Mouse (Mus musculus) kidney, embryonic 14.5 days (tissue): ENCODE measurements at regions not wholly inside any gene's neighbourhood (a gene's known extent, or its start where the extent isn't known, plus 50 kb on each side); places are given as distances from the start of the nearest gene placed in this dataset.

ENCODE experiments used
- ATAC-seq: fragments of 200-750 bp; cut with Nextera tagmentation; 2 replicates; pipeline ENCODE4 v1.8.0; 2017; ENCODE audit warnings: moderate number of reproducible peaks, mild to moderate bottlenecking, moderate TSS enrichment, moderate library complexity; ENCODE audit not compliant: low FRiP score, low TSS enrichment
- H3K27ac ChIP-seq: fragments of 300-500 bp; sonication (generic); 2 replicates; pipeline ENCODE4 v1.5.1; 2014; ENCODE audit warnings: low read depth, mild to moderate bottlenecking, low read length, moderate library complexity, mixed read lengths
- H3K27me3 ChIP-seq: fragments of 300-500 bp; sonication (generic); 2 replicates; pipeline ENCODE4 v1.6.1; 2014; ENCODE audit warnings: mild to moderate bottlenecking, low read length; ENCODE audit not compliant: control insufficient read depth, insufficient read depth
- H3K36me3 ChIP-seq: fragments of 300-500 bp; sonication (generic); 2 replicates; pipeline ENCODE4 v1.6.1; 2014; ENCODE audit warnings: low read length, mixed read lengths; ENCODE audit not compliant: control insufficient read depth, insufficient read depth
- H3K4me1 ChIP-seq: fragments of 300-500 bp; sonication (generic); 2 replicates; pipeline ENCODE4 v1.6.1; 2014; ENCODE audit warnings: low read length, mixed read lengths; ENCODE audit not compliant: control insufficient read depth, insufficient read depth
- H3K4me2 ChIP-seq: fragments of 300-500 bp; sonication (generic); replicated peaks from 2 replicates; pipeline ENCODE4 v1.6.1; 2014; ENCODE audit warnings: low read depth, mild to moderate bottlenecking, low read length
- H3K4me3 ChIP-seq: fragments of 300-500 bp; sonication (generic); 2 replicates; pipeline ENCODE4 v1.5.1; 2014; ENCODE audit warnings: mild to moderate bottlenecking, low read length
- H3K9ac ChIP-seq: fragments of 300-500 bp; sonication (generic); 2 replicates; pipeline ENCODE4 v1.6.1; 2014; ENCODE audit warnings: low read depth, mild to moderate bottlenecking, low read length, moderate library complexity
- H3K9me3 ChIP-seq: fragments of 300-500 bp; sonication (generic); 2 replicates; pipeline ENCODE4 v1.6.1; 2016; ENCODE audit warnings: low read length; ENCODE audit not compliant: control insufficient read depth
- WGBS: fragments of 180-500 bp; shearing (Covaris S2); extraction: QIAGEN DNeasy Blood & Tissue Kit; methylation state at CpG from one replicate; pipeline ENCODE4 v1.1.7; 2014; 5-methylcytosine and 5-hydroxymethylcytosine counted together

DNA sequence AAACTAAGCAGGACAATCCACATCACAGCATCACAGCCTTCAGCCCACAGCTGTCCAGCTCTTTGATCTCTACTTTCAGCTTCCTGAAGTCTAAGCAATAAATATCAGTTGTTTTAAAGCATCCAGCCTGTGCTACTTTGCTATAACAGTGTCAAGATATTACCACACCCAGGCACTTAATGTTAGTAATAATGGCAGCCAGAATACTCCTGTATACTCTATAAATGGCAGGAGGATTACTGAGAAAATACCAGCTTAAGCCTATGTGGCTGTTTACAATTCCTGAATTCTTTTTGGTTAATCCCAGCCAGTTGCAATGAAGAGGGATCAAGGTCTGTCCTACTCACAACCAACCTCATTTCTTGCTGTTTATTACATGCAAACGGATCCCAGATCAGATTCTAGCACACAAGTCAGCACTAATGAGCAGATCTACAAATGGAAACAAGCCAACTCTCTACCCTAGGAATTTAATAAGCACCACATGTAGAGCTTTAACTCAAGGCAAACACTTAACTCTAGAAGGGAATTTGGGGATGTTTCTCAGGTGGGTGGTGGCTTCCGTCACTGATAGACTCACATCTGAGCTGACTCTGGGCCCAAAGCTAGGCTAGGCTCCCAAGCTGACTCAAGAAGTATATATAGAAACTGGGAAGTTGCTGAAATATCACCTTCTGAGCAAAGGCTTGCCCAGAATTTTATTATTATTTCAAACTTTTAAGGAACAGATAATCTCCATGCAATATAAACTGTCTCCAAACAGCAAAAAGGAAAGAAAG, 190.6 kb downstream of the Map2k4 start:
- no peak for ATAC-seq
- no peak overlapping the region for H3K4me2 ChIP-seq
- H3K4me1 ChIP-seq: no peaks in the 10 kb centered on the region
- H3K9me3 ChIP-seq: no peaks in the 10 kb centered on the region
- 83% methylated on average over 2 of the region's 2 CpGs for WGBS
- H3K27me3 ChIP-seq: no peaks in the 10 kb centered on the region
- no peak overlapping the region for H3K9ac ChIP-seq
- no peak overlapping the region for H3K27ac ChIP-seq
- no peak overlapping the region for H3K4me3 ChIP-seq
- no peaks in the 10 kb centered on the region for H3K36me3 ChIP-seq

DNA sequence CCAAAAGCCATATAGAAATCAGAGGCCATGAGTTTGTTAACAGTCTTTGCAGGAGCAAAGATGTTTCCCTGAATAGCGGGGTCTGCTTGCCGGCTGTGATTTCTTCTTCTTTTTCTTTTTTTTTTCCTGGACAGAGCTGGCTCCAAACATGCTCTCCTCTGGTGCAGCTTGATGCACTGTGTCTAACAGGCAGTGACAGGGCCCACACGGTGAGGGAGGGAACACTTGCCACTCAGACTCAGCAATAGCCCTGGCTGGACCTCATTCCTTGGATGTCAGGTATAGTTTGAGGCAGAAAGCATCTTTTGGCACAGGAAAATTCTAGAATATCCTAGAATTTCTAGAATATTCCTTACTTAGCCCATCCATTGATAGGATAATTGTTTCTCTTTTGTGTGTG, 199.6 kb downstream of the Map2k4 start:
- Histone ChIP-seq H3K9ac (no peak overlapping the region), H3K27me3 (no peaks in the 10 kb centered on the region), H3K9me3 (no peaks in the 10 kb centered on the region), H3K36me3 (no peaks in the 10 kb centered on the region), H3K4me2 (no peak overlapping the region), H3K4me1 (no peaks in the 10 kb centered on the region), H3K4me3 (no peak overlapping the region), H3K27ac (no peak overlapping the region)
- ATAC-seq: no peak
- WGBS: 62% methylated on average over 3 of the region's 3 CpGs

DNA sequence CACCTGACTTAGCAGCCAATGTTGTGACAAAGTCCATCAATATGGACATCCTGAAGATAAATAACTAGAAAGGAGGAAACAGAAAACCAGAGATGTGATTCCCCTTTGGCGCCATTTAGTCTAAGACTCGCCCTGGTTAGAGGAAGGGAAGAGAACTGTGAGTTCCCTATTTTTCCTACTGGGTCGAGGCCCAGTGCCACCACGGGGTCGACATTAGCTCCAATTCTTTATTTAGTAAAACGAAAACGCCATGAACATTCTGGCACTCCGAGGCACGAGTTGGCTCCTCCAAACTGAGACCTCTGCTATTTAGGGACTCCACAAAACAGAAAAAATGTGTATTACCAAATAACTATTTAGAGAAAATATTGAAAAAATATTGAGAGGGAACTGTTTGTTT, 220.3 kb downstream of the Map2k4 start:
- Histone ChIP-seq H3K9me3 (no peaks in the 10 kb centered on the region), H3K9ac (no peak overlapping the region), H3K36me3 (no peaks in the 10 kb centered on the region), H3K27me3 (no peaks in the 10 kb centered on the region), H3K4me3 (no peak overlapping the region), H3K4me1 (no peaks in the 10 kb centered on the region), H3K4me2 (no peak overlapping the region), H3K27ac (no peak overlapping the region)
- WGBS: 92% methylated on average over 9 of the region's 9 CpGs
- no peak for ATAC-seq

DNA sequence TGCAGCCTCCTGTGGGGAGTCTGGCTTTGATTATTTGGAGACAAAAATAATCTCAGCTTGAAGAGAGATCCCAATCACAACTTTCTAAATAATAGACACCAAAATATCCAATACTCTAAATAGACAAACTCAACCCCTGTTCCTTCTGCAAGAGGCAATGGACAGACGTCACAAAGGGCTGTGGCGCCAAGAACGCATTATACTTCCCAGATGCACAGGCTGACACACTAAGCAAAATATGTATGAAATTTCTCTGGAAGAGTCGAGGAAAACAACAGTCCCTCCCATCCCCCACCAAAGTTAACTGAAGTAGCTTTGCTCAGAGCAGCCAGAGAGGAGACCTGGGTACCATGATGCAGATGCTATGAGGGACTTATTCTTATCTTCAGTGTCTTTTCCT, 229.9 kb downstream of the Map2k4 start:
- Histone ChIP-seq H3K4me2 (no peak overlapping the region), H3K9ac (no peak overlapping the region), H3K27ac (no peak overlapping the region), H3K27me3 (no peaks in the 10 kb centered on the region), H3K4me1 (no peaks in the 10 kb centered on the region), H3K9me3 (no peaks in the 10 kb centered on the region), H3K36me3 (no peaks in the 10 kb centered on the region), H3K4me3 (no peak overlapping the region)
- ATAC-seq: no peak
- 86% methylated on average over 4 of the region's 4 CpGs for WGBS

DNA sequence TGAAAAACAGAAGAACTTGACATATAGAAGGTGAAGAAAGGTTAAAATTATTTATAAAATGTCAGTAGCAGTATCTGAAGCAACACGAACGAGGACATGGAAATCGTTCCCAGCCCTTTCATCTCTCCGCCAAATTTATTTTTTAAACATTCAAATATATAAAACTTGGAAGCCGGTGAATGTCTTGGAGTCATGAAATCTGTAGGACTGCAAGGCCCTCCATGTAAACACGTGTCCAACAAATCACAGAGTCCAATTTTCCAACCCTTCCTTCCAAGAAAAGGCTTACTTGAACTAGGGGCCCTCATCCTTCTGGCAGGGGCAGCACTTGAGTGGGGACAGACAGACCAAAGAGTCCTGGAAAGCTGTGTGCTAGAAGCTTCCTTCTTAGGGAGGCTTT, 237.0 kb downstream of the Map2k4 start:
- Histone ChIP-seq H3K9ac (no peak overlapping the region), H3K4me3 (no peak overlapping the region), H3K4me2 (no peak overlapping the region), H3K27ac (no peak overlapping the region), H3K4me1 (no peaks in the 10 kb centered on the region), H3K9me3 (no peaks in the 10 kb centered on the region), H3K36me3 (no peaks in the 10 kb centered on the region), H3K27me3 (no peaks in the 10 kb centered on the region)
- 88% methylated on average over 6 of the region's 6 CpGs for WGBS
- ATAC-seq: no peak

DNA sequence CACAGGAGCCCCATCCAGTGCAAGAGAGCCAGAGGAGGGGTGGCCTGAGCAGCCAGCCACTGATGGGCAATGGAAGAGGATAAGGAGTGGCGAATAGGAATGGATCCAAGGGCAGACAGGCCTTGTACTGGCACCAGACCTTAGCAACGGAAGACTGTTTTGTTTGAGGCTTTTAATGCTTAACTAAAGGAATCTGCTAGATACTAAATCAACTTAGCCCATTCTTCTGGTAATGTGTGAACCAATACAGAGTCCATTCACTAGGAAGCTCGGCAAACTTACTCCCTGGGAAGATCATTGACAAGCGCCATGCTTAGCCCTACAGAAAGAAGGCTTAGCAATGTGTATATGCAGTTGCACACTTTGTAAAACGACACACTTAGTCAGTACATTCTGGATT, 243.8 kb downstream of the Map2k4 start:
- Histone ChIP-seq H3K9me3 (no peaks in the 10 kb centered on the region), H3K9ac (no peak overlapping the region), H3K4me1 (no peaks in the 10 kb centered on the region), H3K36me3 (no peaks in the 10 kb centered on the region), H3K27ac (no peak overlapping the region), H3K27me3 (no peaks in the 10 kb centered on the region), H3K4me3 (no peak overlapping the region), H3K4me2 (no peak overlapping the region)
- WGBS: 84% methylated on average over 5 of the region's 5 CpGs
- no peak; the same call in 1 of the 2 replicates for ATAC-seq

DNA sequence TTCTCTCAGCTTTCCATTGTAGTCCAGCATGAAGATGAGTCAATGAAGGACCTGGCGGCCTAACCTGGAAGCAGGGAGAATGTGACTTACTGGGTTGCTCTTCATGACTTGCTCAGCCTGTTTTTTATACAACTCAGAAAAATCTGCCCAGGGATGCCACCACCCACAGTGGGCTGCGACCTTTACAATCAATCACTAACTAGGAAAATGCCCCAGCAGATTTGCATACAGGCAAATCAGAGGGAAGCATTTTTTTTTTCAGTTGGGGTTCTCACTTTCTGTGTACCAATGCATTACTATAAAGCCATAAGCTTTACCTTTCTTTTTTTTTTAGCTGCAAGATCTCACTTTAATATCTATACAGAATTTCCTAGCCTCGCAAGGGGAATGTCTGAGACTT, 244.5 kb downstream of the Map2k4 start:
- H3K36me3 ChIP-seq: no peaks in the 10 kb centered on the region
- no peak overlapping the region for H3K27ac ChIP-seq
- H3K27me3 ChIP-seq: no peaks in the 10 kb centered on the region
- no peaks in the 10 kb centered on the region for H3K9me3 ChIP-seq
- H3K4me1 ChIP-seq: no peaks in the 10 kb centered on the region
- ATAC-seq: no peak
- H3K4me3 ChIP-seq: no peak overlapping the region
- H3K4me2 ChIP-seq: no peak overlapping the region
- no peak overlapping the region for H3K9ac ChIP-seq
- WGBS: 81% methylated on average over 3 of the region's 3 CpGs

DNA sequence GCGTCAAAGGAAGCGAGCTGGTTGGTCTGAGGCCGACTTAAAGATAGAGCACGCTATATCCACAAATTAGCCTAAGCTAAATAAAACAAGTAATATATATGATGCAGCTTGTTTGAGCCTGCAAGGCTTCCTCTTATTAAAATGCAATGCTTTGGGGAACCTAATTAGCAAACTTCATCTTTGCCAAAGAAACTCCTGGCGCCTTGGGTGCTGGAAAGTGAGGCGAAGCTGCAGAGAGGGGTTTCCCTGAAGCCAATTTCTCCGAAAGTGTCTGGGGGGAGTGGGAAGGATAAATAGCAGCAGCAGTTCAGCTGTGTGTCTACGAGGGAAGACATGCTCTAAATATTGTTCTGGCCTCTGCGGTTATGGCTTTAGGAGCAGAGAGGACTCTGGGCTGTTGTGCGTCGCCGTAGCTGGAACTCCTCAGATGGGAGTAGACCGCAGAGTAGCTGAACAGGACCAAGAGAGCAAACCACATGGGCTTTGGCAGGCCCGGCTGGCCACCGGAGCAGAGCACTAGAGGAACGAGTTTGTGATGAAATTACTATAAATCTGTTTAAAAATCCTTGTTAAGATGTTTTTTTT, 251.0 kb downstream of the Map2k4 start:
- 70% methylated on average over 16 of the region's 16 CpGs for WGBS

DNA sequence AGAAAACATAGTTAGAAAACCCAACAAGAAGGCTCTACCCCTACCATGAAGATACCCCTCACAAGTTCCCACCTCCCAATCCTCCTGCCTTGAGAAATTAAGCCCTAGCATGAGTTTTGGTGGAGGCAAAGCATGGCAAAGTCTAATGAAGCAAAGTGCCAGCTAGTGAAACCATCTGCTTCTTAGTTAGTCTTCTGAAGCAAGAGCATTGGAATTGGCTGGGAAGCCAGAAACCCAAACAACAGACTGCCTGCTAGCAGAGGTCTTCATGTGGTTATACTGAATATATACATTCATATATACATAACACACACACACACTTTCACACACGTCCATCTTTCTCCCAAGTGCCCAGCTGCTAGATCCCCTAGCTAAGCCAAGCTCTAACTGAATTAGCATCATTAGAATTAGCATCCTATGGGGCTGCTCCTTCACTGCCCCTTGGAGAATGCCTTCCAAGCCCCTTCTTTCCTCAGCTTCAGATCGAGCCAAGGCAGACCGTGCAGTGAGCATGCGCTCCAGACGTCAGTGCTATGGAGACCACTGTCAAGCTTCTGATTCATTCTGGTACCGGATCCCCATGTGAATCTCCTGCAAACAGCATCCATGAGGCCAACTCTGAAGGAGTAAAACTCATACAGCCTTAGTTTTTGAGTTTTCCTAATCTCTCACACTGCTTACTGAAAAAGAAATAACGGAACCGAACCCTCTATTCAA, 252.2 kb downstream of the Map2k4 start:
- WGBS: 94% methylated on average over 8 of the region's 8 CpGs
- Histone ChIP-seq H3K4me3 (no peak overlapping the region), H3K9me3 (no peaks in the 10 kb centered on the region), H3K9ac (no peak overlapping the region), H3K27me3 (no peaks in the 10 kb centered on the region), H3K4me2 (no peak overlapping the region), H3K36me3 (no peaks in the 10 kb centered on the region), H3K27ac (no peak overlapping the region), H3K4me1 (no peaks in the 10 kb centered on the region)
- ATAC-seq: no peak

More for the DNA sequence above, 251.0 kb downstream of the Map2k4 start:
- H3K9me3 ChIP-seq: no peaks in the 10 kb centered on the region
- no peaks in the 10 kb centered on the region for H3K36me3 ChIP-seq
- H3K27ac ChIP-seq: no peak overlapping the region
- no peak for ATAC-seq
- H3K4me1 ChIP-seq: no peaks in the 10 kb centered on the region
- no peak overlapping the region for H3K4me2 ChIP-seq
- H3K9ac ChIP-seq: no peak overlapping the region
- no peak overlapping the region for H3K4me3 ChIP-seq
- no peaks in the 10 kb centered on the region for H3K27me3 ChIP-seq
